Mouse (Mus musculus) neural tube, embryonic 12.5 days (tissue): ENCODE results near the gene Cers3. TPM values are rescaled to one million over a fixed set of nuclear protein-coding genes. Genes with fewer than 3 reads are reported as not detected.

Source experiments
- ATAC-seq: fragments of 200-750 bp; cut with Nextera tagmentation; 2 replicates; pipeline ENCODE4 v1.8.0; 2017; ENCODE audit warnings: low read depth, mild to moderate bottlenecking, moderate TSS enrichment, moderate library complexity; ENCODE audit not compliant: low FRiP score
- H3K27ac ChIP-seq: fragments of 300-500 bp; sonication (generic); 2 replicates; pipeline ENCODE4 v1.5.1; 2016
- H3K27me3 ChIP-seq: fragments of 300-500 bp; sonication (generic); replicated peaks from 2 replicates; pipeline ENCODE4 v1.6.1; 2016; ENCODE audit warnings: mild to moderate bottlenecking
- H3K36me3 ChIP-seq: fragments of 300-500 bp; sonication (generic); 2 replicates; pipeline ENCODE4 v1.6.1; 2016; ENCODE audit warnings: mild to moderate bottlenecking
- H3K4me1 ChIP-seq: fragments of 300-500 bp; sonication (generic); 2 replicates; pipeline ENCODE4 v1.6.1; 2016
- H3K4me2 ChIP-seq: fragments of 300-500 bp; sonication (generic); replicated peaks from 2 replicates; pipeline ENCODE4 v1.6.1; 2016; ENCODE audit warnings: mild to moderate bottlenecking
- H3K4me3 ChIP-seq: fragments of 300-500 bp; sonication (generic); 2 replicates; pipeline ENCODE4 v1.5.1; 2016
- H3K9ac ChIP-seq: fragments of 300-500 bp; sonication (generic); 2 replicates; pipeline ENCODE4 v1.6.1; 2016; ENCODE audit warnings: mild to moderate bottlenecking
- H3K9me3 ChIP-seq: fragments of 300-500 bp; sonication (generic); 2 replicates; pipeline ENCODE4 v1.6.1; 2016; ENCODE audit warnings: mild to moderate bottlenecking
- WGBS: fragments of 180-500 bp; shearing (Covaris S2); methylation state at CpG from one replicate; pipeline ENCODE4 v1.1.7; 2016; 5-methylcytosine and 5-hydroxymethylcytosine counted together
- polyA plus RNA-seq: library from polyadenylated mRNA; unstranded; fragments of >200 nt; fragmentation: Nextera tagmentation; extraction: Ambion mirVana; gene quantifications from 2 replicates; pipeline ENCODE4 v1.2.1, GENCODE M21; 2016

Cers3 gene
- polyA plus RNA-seq, 1 experiment from 2014 or later, result 0.75 TPM

GRCm38 (mm10) chr7:66787816-66788215 lies 44.5 kb downstream of the Cers3 start:
- 79% methylated on average over 2 of the region's 2 CpGs for WGBS
- Histone ChIP-seq H3K36me3 (no peaks in the 10 kb centered on the region), H3K4me3 (no peak overlapping the region), H3K27ac (no peak overlapping the region), H3K9ac (no peak overlapping the region), H3K9me3 (no peaks in the 10 kb centered on the region), H3K27me3 (no peaks in the 10 kb centered on the region), H3K4me2 (no peak overlapping the region), H3K4me1 (peaks cover 9% of the 10 kb centered on the region)
- no peak for ATAC-seq

DNA sequence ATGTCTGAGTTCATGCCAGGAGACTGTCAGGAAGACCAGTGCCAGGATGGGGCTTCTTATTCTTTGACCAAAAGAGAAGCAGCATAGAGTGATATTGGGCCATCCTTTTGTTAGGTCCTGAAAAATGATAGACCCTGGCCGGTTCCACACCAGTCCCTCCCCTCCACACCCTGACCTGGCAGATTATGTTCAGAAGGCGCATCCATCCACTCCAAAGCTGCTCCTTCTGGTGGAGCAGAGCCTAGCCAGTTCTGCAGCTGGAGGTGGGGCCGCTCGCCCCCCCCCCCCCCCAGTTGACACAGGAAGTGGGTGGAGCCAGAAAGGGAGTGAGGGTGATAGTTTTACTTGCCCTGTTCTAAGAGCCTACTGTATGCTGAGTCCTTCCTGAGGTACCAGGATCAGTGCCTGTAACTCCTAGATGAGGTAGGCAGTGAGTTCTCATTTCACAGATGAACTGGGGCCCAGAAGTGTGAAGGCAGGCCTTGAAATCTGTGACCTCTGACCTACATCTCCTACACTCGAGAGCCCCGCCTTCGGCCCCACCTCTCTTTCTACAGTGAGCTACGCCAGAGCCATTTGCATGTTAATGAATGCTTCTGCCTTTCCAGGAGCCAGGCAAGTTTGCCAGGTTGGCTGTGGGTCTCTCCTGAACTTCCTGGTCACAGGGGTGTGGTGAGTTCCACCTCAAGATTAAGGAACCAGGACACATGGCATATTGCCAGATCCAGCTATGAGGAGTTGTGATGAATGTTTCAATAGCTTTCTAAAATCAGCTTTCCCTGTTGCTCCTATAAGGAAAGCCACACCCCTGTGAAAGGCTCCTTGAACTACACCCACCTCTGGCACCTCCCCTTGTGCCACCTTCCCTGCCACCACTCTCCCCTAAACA lies 46.8 kb downstream of the Cers3 start:
- H3K9me3 ChIP-seq, result no peaks in the 10 kb centered on the region
- H3K36me3 ChIP-seq, result no peaks in the 10 kb centered on the region
- no peak overlapping the region for H3K9ac ChIP-seq
- WGBS, result 29% methylated on average over 8 of the region's 8 CpGs
- H3K4me2 ChIP-seq, result no peak overlapping the region
- H3K27ac ChIP-seq, result no peak overlapping the region
- no peaks in the 10 kb centered on the region for H3K27me3 ChIP-seq
- peaks cover 9% of the 10 kb centered on the region for H3K4me1 ChIP-seq
- no peak overlapping the region for H3K4me3 ChIP-seq
- no peak for ATAC-seq

DNA sequence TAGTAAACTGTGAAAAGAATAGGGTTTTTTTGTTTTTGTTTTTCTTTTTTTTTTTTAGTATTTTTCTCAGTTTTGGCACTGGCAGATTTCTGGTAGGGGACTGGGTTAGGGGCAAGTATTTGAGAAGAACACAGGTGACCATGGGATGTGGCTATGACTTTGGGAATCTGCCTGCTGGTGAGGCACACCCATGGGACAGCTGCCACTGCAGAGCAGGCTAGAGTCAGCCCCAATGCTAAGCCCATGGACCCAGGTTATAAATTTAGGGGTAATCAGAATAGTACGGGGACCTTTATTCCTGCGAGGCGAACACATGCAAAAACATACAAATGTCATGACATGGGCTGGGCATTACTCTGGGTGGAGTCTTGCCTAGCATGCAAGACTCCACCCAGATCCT lies 47.7 kb downstream of the Cers3 start:
- ATAC-seq, result no peak
- peaks cover 9% of the 10 kb centered on the region for H3K4me1 ChIP-seq

GRCm38 (mm10) chr7:66796909-66797308 lies 53.6 kb downstream of the Cers3 start:
- H3K27me3 ChIP-seq, result no peaks in the 10 kb centered on the region
- no peak overlapping the region for H3K4me2 ChIP-seq
- no peaks in the 10 kb centered on the region for H3K9me3 ChIP-seq
- H3K27ac ChIP-seq, result no peak overlapping the region
- ATAC-seq, result no peak
- H3K4me3 ChIP-seq, result no peak overlapping the region
- H3K4me1 ChIP-seq, result no peaks in the 10 kb centered on the region
- WGBS, result 71% methylated on average over 1 of the region's 1 CpGs
- no peaks in the 10 kb centered on the region for H3K36me3 ChIP-seq
- no peak overlapping the region for H3K9ac ChIP-seq

More for the DNA sequence above, 47.7 kb downstream of the Cers3 start:
- Histone ChIP-seq H3K9me3 (no peaks in the 10 kb centered on the region), H3K36me3 (no peaks in the 10 kb centered on the region), H3K27me3 (no peaks in the 10 kb centered on the region), H3K9ac (no peak overlapping the region), H3K4me2 (no peak overlapping the region), H3K27ac (no peak overlapping the region), H3K4me3 (no peak overlapping the region)
- 88% methylated on average over 3 of the region's 3 CpGs for WGBS

GRCm38 (mm10) chr7:66797345-66797744 lies 54.0 kb downstream of the Cers3 start:
- H3K4me1 ChIP-seq, result no peaks in the 10 kb centered on the region
- no peak overlapping the region for H3K4me3 ChIP-seq
- no peak for ATAC-seq
- WGBS, result 93% methylated on average over 1 of the region's 1 CpGs
- H3K9me3 ChIP-seq, result no peaks in the 10 kb centered on the region
- no peak overlapping the region for H3K27ac ChIP-seq
- no peak overlapping the region for H3K9ac ChIP-seq
- no peaks in the 10 kb centered on the region for H3K27me3 ChIP-seq
- no peaks in the 10 kb centered on the region for H3K36me3 ChIP-seq
- no peak overlapping the region for H3K4me2 ChIP-seq

- ATAC-seq, result no peak
- no peak overlapping the region for H3K4me3 ChIP-seq
- WGBS, result 57% methylated on average over 5 of the region's 5 CpGs
- H3K4me2 ChIP-seq, result no peak overlapping the region
- no peaks in the 10 kb centered on the region for H3K27me3 ChIP-seq
- no peaks in the 10 kb centered on the region for H3K9me3 ChIP-seq
- no peak overlapping the region for H3K27ac ChIP-seq
- no peaks in the 10 kb centered on the region for H3K36me3 ChIP-seq
- H3K4me1 ChIP-seq, result peaks cover 9% of the 10 kb centered on the region
- no peak overlapping the region for H3K9ac ChIP-seq
Observed at GRCm38 (mm10) chr7:66798826-66799225, 55.5 kb downstream of the Cers3 start.

DNA sequence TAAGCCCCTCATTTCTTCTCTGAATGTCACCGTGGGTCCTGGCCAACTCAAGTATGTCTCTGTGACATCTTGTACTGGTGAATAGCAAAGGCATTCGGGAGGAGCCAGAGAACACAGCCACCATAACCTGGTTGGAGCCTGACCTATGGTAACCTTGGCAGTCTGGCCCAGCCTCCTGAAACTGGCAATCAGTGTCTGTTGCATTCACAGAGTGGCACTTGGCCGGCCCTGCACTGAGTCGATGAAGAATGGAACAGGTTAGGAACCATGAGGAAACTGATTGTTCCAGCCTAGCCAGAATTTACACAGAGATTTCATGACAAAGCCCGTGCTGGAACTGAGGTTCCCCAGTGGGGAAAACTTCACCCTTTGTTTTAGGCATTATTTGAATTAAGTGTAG lies 57.5 kb downstream of the Cers3 start:
- no peak for ATAC-seq
- no peaks in the 10 kb centered on the region for H3K36me3 ChIP-seq
- H3K4me1 ChIP-seq, result peaks cover 13% of the 10 kb centered on the region
- no peak overlapping the region for H3K4me2 ChIP-seq
- H3K9ac ChIP-seq, result no peak overlapping the region
- no peaks in the 10 kb centered on the region for H3K27me3 ChIP-seq
- H3K27ac ChIP-seq, result no peak overlapping the region
- H3K4me3 ChIP-seq, result no peak overlapping the region
- no peaks in the 10 kb centered on the region for H3K9me3 ChIP-seq
- 75% methylated on average over 5 of the region's 5 CpGs for WGBS

- no peak overlapping the region for H3K9ac ChIP-seq
- no peak overlapping the region for H3K4me2 ChIP-seq
- H3K4me3 ChIP-seq, result no peak overlapping the region
- no peaks in the 10 kb centered on the region for H3K36me3 ChIP-seq
- no peak for ATAC-seq
- H3K9me3 ChIP-seq, result no peaks in the 10 kb centered on the region
- H3K27me3 ChIP-seq, result no peaks in the 10 kb centered on the region
- peaks cover 13% of the 10 kb centered on the region for H3K4me1 ChIP-seq
- no peak overlapping the region for H3K27ac ChIP-seq
Observed at GRCm38 (mm10) chr7:66801785-66802184, 58.5 kb downstream of the Cers3 start.

DNA sequence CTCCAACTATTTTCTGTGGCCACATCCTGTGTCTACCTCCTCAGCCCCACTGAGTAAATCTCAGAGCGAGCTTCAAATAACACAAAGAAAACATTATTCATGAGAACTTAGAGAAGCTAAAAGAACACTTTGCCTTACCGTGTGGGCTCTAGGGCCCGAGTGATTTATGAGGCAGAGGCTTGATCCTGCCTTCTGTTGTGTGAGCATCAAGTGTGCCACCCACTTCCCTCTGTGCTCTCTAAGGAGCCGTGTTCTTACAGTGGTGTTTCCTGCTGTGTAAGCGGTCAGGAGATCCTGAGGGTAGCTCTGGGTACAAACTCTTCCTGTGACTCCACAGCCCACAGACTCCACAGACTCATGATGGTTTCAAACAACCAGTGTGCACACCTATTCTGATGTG lies 60.5 kb downstream of the Cers3 start:
- H3K9me3 ChIP-seq, result no peaks in the 10 kb centered on the region
- H3K4me2 ChIP-seq, result no peak overlapping the region
- H3K36me3 ChIP-seq, result no peaks in the 10 kb centered on the region
- no peak overlapping the region for H3K9ac ChIP-seq
- no peaks in the 10 kb centered on the region for H3K27me3 ChIP-seq
- WGBS, result 23% methylated on average over 5 of the region's 5 CpGs
- ATAC-seq, result peak; percentile 63
- no peak overlapping the region for H3K27ac ChIP-seq
- no peak overlapping the region for H3K4me3 ChIP-seq
- peaks cover 13% of the 10 kb centered on the region for H3K4me1 ChIP-seq

- no peaks in the 10 kb centered on the region for H3K36me3 ChIP-seq
- H3K4me1 ChIP-seq, result peaks cover 13% of the 10 kb centered on the region
- H3K27me3 ChIP-seq, result no peaks in the 10 kb centered on the region
- H3K9me3 ChIP-seq, result no peaks in the 10 kb centered on the region
- no peak overlapping the region for H3K27ac ChIP-seq
- no peak overlapping the region for H3K4me3 ChIP-seq
- no peak overlapping the region for H3K4me2 ChIP-seq
- WGBS, result 76% methylated on average over 3 of the region's 3 CpGs
- ATAC-seq, result no peak
- H3K9ac ChIP-seq, result no peak overlapping the region
Observed at GRCm38 (mm10) chr7:66806801-66807200, 63.5 kb downstream of the Cers3 start.

GRCm38 (mm10) chr7:66810436-66810835 lies 67.1 kb downstream of the Cers3 start:
- no peak overlapping the region for H3K4me2 ChIP-seq
- H3K27ac ChIP-seq, result no peak overlapping the region
- H3K27me3 ChIP-seq, result no peaks in the 10 kb centered on the region
- H3K9me3 ChIP-seq, result no peaks in the 10 kb centered on the region
- H3K4me3 ChIP-seq, result no peak overlapping the region
- no peak overlapping the region for H3K9ac ChIP-seq
- WGBS, result 94% methylated on average over 7 of the region's 7 CpGs
- no peak for ATAC-seq
- no peaks in the 10 kb centered on the region for H3K4me1 ChIP-seq
- no peaks in the 10 kb centered on the region for H3K36me3 ChIP-seq

DNA sequence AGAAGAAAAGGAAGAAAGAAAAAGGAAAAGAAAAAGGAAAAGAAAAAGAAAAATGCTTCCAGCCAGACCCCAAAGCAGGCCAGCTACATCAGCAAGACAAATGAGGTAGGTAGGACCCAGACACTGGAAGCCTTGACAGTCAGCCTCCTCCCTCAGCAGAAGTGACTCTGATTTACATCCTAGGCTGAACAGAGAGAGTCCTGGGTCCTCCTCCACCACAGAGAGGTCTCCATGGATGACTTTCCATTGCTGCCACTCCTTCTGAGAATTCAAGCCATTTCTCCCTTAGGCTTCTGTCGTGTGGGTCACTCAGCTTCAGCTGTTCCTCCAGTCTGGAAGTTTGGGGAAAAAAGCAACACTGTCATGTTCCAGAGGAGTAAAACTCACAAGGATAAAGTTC lies 68.0 kb downstream of the Cers3 start:
- no peak overlapping the region for H3K27ac ChIP-seq
- no peaks in the 10 kb centered on the region for H3K4me1 ChIP-seq
- ATAC-seq, result no peak
- 74% methylated on average over 1 of the region's 1 CpGs for WGBS
- H3K9ac ChIP-seq, result no peak overlapping the region
- H3K27me3 ChIP-seq, result no peaks in the 10 kb centered on the region
- no peak overlapping the region for H3K4me2 ChIP-seq
- H3K4me3 ChIP-seq, result no peak overlapping the region
- no peaks in the 10 kb centered on the region for H3K36me3 ChIP-seq
- H3K9me3 ChIP-seq, result no peaks in the 10 kb centered on the region

- Histone ChIP-seq H3K4me3 (no peak overlapping the region), H3K36me3 (no peaks in the 10 kb centered on the region), H3K9me3 (no peaks in the 10 kb centered on the region), H3K27ac (no peak overlapping the region), H3K4me2 (no peak overlapping the region), H3K27me3 (no peaks in the 10 kb centered on the region), H3K9ac (no peak overlapping the region), H3K4me1 (no peaks in the 10 kb centered on the region)
- WGBS, result 88% methylated on average over 4 of the region's 4 CpGs
- no peak for ATAC-seq
Observed at GRCm38 (mm10) chr7:66812289-66812688, 69.0 kb downstream of the Cers3 start.
